Mouse (Mus musculus) forebrain, embryonic 12.5 days (tissue): Measurements from ENCODE around the gene Gal3st1. TPM values are rescaled to one million over a fixed set of nuclear protein-coding genes. Genes with fewer than 3 reads are reported as not detected.

ENCODE experiments used
- ATAC-seq: fragments of 200-750 bp; cut with Nextera tagmentation; 2 replicates; pipeline ENCODE4 v1.8.0; 2017; ENCODE audit warnings: moderate TSS enrichment; ENCODE audit not compliant: low FRiP score
- H3K27ac ChIP-seq: fragments of 300-500 bp; sonication (generic); 2 replicates; pipeline ENCODE4 v1.5.1; 2016; ENCODE audit warnings: mild to moderate bottlenecking
- H3K27me3 ChIP-seq: fragments of 300-500 bp; sonication (generic); 2 replicates; pipeline ENCODE4 v1.6.1; 2016; ENCODE audit warnings: mild to moderate bottlenecking
- H3K36me3 ChIP-seq: fragments of 300-500 bp; sonication (generic); replicated peaks from 2 replicates; pipeline ENCODE4 v1.6.1; 2016; ENCODE audit warnings: mild to moderate bottlenecking
- H3K4me1 ChIP-seq: fragments of 300-500 bp; sonication (generic); 2 replicates; pipeline ENCODE4 v1.6.1; 2016
- H3K4me2 ChIP-seq: fragments of 300-500 bp; sonication (generic); 2 replicates; pipeline ENCODE4 v1.6.1; 2016; ENCODE audit warnings: mild to moderate bottlenecking, moderate library complexity
- H3K4me3 ChIP-seq: fragments of 300-500 bp; sonication (generic); replicated peaks from 2 replicates; pipeline ENCODE4 v1.5.1; 2016; ENCODE audit warnings: mild to moderate bottlenecking
- H3K9ac ChIP-seq: fragments of 300-500 bp; sonication (generic); 2 replicates; pipeline ENCODE4 v1.6.1; 2016; ENCODE audit warnings: mild to moderate bottlenecking
- H3K9me3 ChIP-seq: fragments of 300-500 bp; sonication (generic); 2 replicates; pipeline ENCODE4 v1.6.1; 2016
- WGBS: fragments of 180-500 bp; shearing (Covaris S2); methylation state at CpG from one replicate; pipeline ENCODE4 v1.1.7; 2016; 5-methylcytosine and 5-hydroxymethylcytosine counted together
- polyA plus RNA-seq: library from polyadenylated mRNA; unstranded; fragments of >200 nt; fragmentation: Nextera tagmentation; extraction: Ambion mirVana; gene quantifications from 2 replicates; pipeline ENCODE4 v1.2.1, GENCODE M21; 2016

Gal3st1 gene
- polyA plus RNA-seq, 1 experiment from 2014 or later = 1.3 TPM

GRCm38 (mm10) chr11:4023321-4023720, 39.9 kb downstream of the Gal3st1 start:
- Histone ChIP-seq H3K27me3 (no peaks in the 10 kb centered on the region), H3K9ac (no peak overlapping the region), H3K4me3 (no peak overlapping the region), H3K4me2 (no peak overlapping the region), H3K4me1 (no peaks in the 10 kb centered on the region), H3K36me3 (no peaks in the 10 kb centered on the region), H3K27ac (no peak overlapping the region), H3K9me3 (no peaks in the 10 kb centered on the region)
- ATAC-seq = no peak
- 69% methylated on average over 2 of the region's 2 CpGs for WGBS

GRCm38 (mm10) chr11:4027066-4027465, 43.6 kb downstream of the Gal3st1 start:
- no peak overlapping the region for H3K4me2 ChIP-seq
- no peaks in the 10 kb centered on the region for H3K9me3 ChIP-seq
- no peaks in the 10 kb centered on the region for H3K4me1 ChIP-seq
- H3K36me3 ChIP-seq = no peaks in the 10 kb centered on the region
- H3K9ac ChIP-seq = no peak overlapping the region
- no peak for ATAC-seq
- 0 out of 2 replicates have a peak, but pooled peaks cover 6% of the 10 kb centered on the region for H3K27me3 ChIP-seq
- 84% methylated on average over 8 of the region's 8 CpGs for WGBS
- H3K4me3 ChIP-seq = no peak overlapping the region
- no peak overlapping the region for H3K27ac ChIP-seq

- 0 out of 2 replicates have a peak, but pooled peaks cover 6% of the 10 kb centered on the region for H3K27me3 ChIP-seq
- H3K9ac ChIP-seq = no peak overlapping the region
- H3K36me3 ChIP-seq = no peaks in the 10 kb centered on the region
- no peaks in the 10 kb centered on the region for H3K4me1 ChIP-seq
- H3K9me3 ChIP-seq = no peaks in the 10 kb centered on the region
- no peak overlapping the region for H3K4me3 ChIP-seq
- no peak overlapping the region for H3K27ac ChIP-seq
- WGBS = 79% methylated on average over 9 of the region's 9 CpGs
- ATAC-seq = no peak
- H3K4me2 ChIP-seq = no peak overlapping the region
Observed at GRCm38 (mm10) chr11:4027561-4028334, 44.3 kb downstream of the Gal3st1 start.

- H3K9me3 ChIP-seq = no peaks in the 10 kb centered on the region
- H3K4me2 ChIP-seq = no peak overlapping the region
- H3K27me3 ChIP-seq = 0 out of 2 replicates have a peak, but pooled peaks cover 6% of the 10 kb centered on the region
- no peaks in the 10 kb centered on the region for H3K4me1 ChIP-seq
- no peak overlapping the region for H3K4me3 ChIP-seq
- H3K36me3 ChIP-seq = no peaks in the 10 kb centered on the region
- WGBS = 68% methylated on average over 4 of the region's 4 CpGs
- ATAC-seq = no peak
- H3K9ac ChIP-seq = no peak overlapping the region
- no peak overlapping the region for H3K27ac ChIP-seq
Observed at GRCm38 (mm10) chr11:4029343-4029742, 45.9 kb downstream of the Gal3st1 start.

GRCm38 (mm10) chr11:4031126-4031941, 47.9 kb downstream of the Gal3st1 start, which contains the start of gene Sec14l4:
Gene Sec14l4 (plus strand): TSS chr11:4031462.
- Histone ChIP-seq H3K27me3 (0 out of 2 replicates have a peak, but pooled peaks cover 6% of the 10 kb centered on the region), H3K27ac (no peak within 1 kb of the TSS), H3K4me3 (no peak within 1 kb of the TSS), H3K9ac (no peak within 1 kb of the TSS), H3K4me2 (no peak within 1 kb of the TSS), H3K36me3 (no peaks in the 10 kb centered on the region), H3K9me3 (no peaks in the 10 kb centered on the region), H3K4me1 (no peaks in the 10 kb centered on the region)
- no peak for ATAC-seq
- WGBS = 44% methylated on average over 16 of the region's 16 CpGs

GRCm38 (mm10) chr11:4031961-4032360, 48.5 kb downstream of the Gal3st1 start:
- Histone ChIP-seq H3K36me3 (no peaks in the 10 kb centered on the region), H3K4me1 (no peaks in the 10 kb centered on the region), H3K27ac (no peak overlapping the region), H3K27me3 (0 out of 2 replicates have a peak, but pooled peaks cover 6% of the 10 kb centered on the region), H3K4me3 (no peak overlapping the region), H3K9ac (no peak overlapping the region), H3K9me3 (no peaks in the 10 kb centered on the region), H3K4me2 (no peak overlapping the region)
- WGBS = 54% methylated on average over 10 of the region's 12 CpGs
- ATAC-seq = no peak

DNA sequence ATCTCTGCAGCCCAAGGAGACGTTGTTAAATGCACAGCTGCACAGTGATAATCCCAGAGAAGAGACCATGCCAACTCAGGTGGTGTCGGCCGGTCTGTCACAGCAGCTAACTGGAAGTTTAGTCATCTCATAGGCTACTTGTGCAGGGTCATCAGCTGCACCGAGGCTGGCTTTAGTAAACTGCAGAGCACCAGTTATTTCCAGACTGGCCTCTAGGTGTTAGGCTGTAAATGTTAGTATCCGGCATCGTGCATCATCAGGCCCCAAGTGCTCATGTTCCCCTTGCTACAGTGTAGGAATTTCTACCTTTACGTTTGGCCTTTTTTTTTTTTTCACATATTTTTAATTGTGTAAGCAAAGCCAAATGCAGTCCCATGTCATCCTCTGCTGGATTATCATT, 50.0 kb downstream of the Gal3st1 start:
- no peak overlapping the region for H3K27ac ChIP-seq
- H3K27me3 ChIP-seq = 0 out of 2 replicates have a peak, but pooled peaks cover 6% of the 10 kb centered on the region
- H3K4me2 ChIP-seq = no peak overlapping the region
- no peak for ATAC-seq
- H3K4me1 ChIP-seq = no peaks in the 10 kb centered on the region
- H3K36me3 ChIP-seq = no peaks in the 10 kb centered on the region
- no peak overlapping the region for H3K9ac ChIP-seq
- WGBS = 77% methylated on average over 7 of the region's 7 CpGs
- H3K4me3 ChIP-seq = no peak overlapping the region
- no peaks in the 10 kb centered on the region for H3K9me3 ChIP-seq

DNA sequence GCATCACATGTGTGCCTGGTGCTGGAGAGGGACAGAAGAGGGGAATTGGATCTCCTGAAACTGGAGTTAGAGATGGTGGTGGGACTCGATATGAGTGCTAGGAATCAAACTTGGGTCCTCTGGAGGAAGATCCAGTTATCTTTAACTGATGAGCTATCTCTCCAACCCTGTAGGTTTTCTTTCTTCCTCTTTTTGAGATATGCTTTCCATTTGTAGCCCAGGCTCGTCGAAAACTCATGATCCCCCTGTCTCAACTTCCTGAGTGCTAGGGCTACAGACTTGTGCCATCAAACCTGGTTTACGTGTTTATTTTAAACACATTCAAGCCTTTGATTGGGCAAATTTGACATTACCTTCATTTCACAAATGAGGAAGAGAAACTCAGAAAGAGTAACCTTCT, 50.7 kb downstream of the Gal3st1 start:
- no peak overlapping the region for H3K27ac ChIP-seq
- no peak for ATAC-seq
- no peak overlapping the region for H3K9ac ChIP-seq
- no peak overlapping the region for H3K4me3 ChIP-seq
- WGBS = 91% methylated on average over 4 of the region's 4 CpGs
- H3K4me2 ChIP-seq = no peak overlapping the region
- 0 out of 2 replicates have a peak, but pooled peaks cover 6% of the 10 kb centered on the region for H3K27me3 ChIP-seq
- no peaks in the 10 kb centered on the region for H3K36me3 ChIP-seq
- H3K9me3 ChIP-seq = no peaks in the 10 kb centered on the region
- H3K4me1 ChIP-seq = no peaks in the 10 kb centered on the region

GRCm38 (mm10) chr11:4035116-4035892, 51.9 kb downstream of the Gal3st1 start:
- H3K4me2 ChIP-seq = no peak overlapping the region
- H3K27ac ChIP-seq = no peak overlapping the region
- no peak overlapping the region for H3K4me3 ChIP-seq
- no peaks in the 10 kb centered on the region for H3K9me3 ChIP-seq
- ATAC-seq = no peak
- no peaks in the 10 kb centered on the region for H3K4me1 ChIP-seq
- H3K27me3 ChIP-seq = 0 out of 2 replicates have a peak, but pooled peaks cover 6% of the 10 kb centered on the region
- H3K36me3 ChIP-seq = no peaks in the 10 kb centered on the region
- H3K9ac ChIP-seq = no peak overlapping the region
- 73% methylated on average over 18 of the region's 18 CpGs for WGBS

DNA sequence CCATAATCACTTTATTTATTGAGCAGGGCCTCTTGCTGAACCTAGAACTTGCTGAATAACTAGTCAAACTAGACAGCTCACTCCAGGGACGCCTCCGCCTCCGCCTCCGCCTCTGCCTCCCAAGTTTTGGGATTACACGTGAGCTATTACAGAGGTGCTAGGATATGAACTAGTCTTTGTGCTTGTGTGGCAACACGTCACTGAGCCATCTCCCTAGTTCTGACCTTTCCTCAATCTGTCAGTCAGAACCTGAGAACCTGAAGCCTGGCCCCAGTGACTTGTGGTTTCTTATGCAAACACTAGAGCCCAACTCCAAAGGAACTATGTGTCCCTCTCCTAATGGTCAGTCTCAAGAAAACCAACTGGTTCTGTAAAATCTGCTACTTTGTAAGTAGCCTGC, 52.5 kb downstream of the Gal3st1 start:
- ATAC-seq = no peak
- no peaks in the 10 kb centered on the region for H3K4me1 ChIP-seq
- no peaks in the 10 kb centered on the region for H3K36me3 ChIP-seq
- no peak overlapping the region for H3K9ac ChIP-seq
- no peak overlapping the region for H3K27ac ChIP-seq
- H3K27me3 ChIP-seq = 0 out of 2 replicates have a peak, but pooled peaks cover 6% of the 10 kb centered on the region
- H3K4me2 ChIP-seq = no peak overlapping the region
- H3K4me3 ChIP-seq = no peak overlapping the region
- no peaks in the 10 kb centered on the region for H3K9me3 ChIP-seq
- WGBS = 93% methylated on average over 6 of the region's 6 CpGs

- Histone ChIP-seq H3K9ac (no peak overlapping the region), H3K27me3 (0 out of 2 replicates have a peak, but pooled peaks cover 5% of the 10 kb centered on the region), H3K9me3 (no peaks in the 10 kb centered on the region), H3K4me3 (no peak overlapping the region), H3K36me3 (no peaks in the 10 kb centered on the region), H3K27ac (no peak overlapping the region), H3K4me2 (no peak overlapping the region), H3K4me1 (no peaks in the 10 kb centered on the region)
- ATAC-seq = no peak
- 72% methylated on average over 9 of the region's 9 CpGs for WGBS
Observed at GRCm38 (mm10) chr11:4036365-4037084, 53.1 kb downstream of the Gal3st1 start.
